Mouse (Mus musculus) stomach, postnatal 0 days (tissue): ENCODE measurements at regions not wholly inside any gene's neighbourhood (a gene's known extent, or its start where the extent isn't known, plus 50 kb on each side); places are given as distances from the start of the nearest gene placed in this dataset.
A peak's percentile ranks its signal among the peaks of the same experiment; 100 is the strongest.

Experiments used
- ATAC-seq: fragments of 200-750 bp; cut with Nextera tagmentation; 2 replicates; pipeline ENCODE4 v1.8.0; 2017; ENCODE audit not compliant: low FRiP score, low TSS enrichment
- DNase-seq: peaks from one replicate; pipeline ENCODE4 v3.0.0-alpha.2; 2016; ENCODE audit warnings: low spot score
- H3K27ac ChIP-seq: fragments of 300-500 bp; sonication (generic); replicated peaks from 2 replicates; pipeline ENCODE4 v1.5.1; 2014; ENCODE audit warnings: mild to moderate bottlenecking, control low read depth
- H3K27me3 ChIP-seq: fragments of 300-500 bp; sonication (generic); 2 replicates; pipeline ENCODE4 v1.6.1; 2014; ENCODE audit warnings: low read length; ENCODE audit not compliant: control insufficient read depth, insufficient read depth
- H3K36me3 ChIP-seq: fragments of 300-500 bp; sonication (generic); 2 replicates; pipeline ENCODE4 v1.6.1; 2014; ENCODE audit warnings: low read length, mixed read lengths; ENCODE audit not compliant: control insufficient read depth, insufficient read depth
- H3K4me1 ChIP-seq: fragments of 300-500 bp; sonication (generic); replicated peaks from 2 replicates; pipeline ENCODE4 v1.6.1; 2014; ENCODE audit warnings: antibody characterized with exemption; ENCODE audit not compliant: control insufficient read depth, insufficient read depth
- H3K4me2 ChIP-seq: fragments of 300-500 bp; sonication (generic); replicated peaks from 2 replicates; pipeline ENCODE4 v1.6.1; 2014; ENCODE audit warnings: low read depth, mild to moderate bottlenecking, control low read depth, moderate library complexity
- H3K4me3 ChIP-seq: fragments of 300-500 bp; sonication (generic); 2 replicates; pipeline ENCODE4 v1.5.1; 2014; ENCODE audit warnings: low read depth, low read length, control low read depth
- H3K9ac ChIP-seq: fragments of 300-500 bp; sonication (generic); 2 replicates; pipeline ENCODE4 v1.6.1; 2014; ENCODE audit warnings: mild to moderate bottlenecking, low read length, control low read depth, mixed read lengths
- H3K9me3 ChIP-seq: fragments of 300-500 bp; sonication (generic); 2 replicates; pipeline ENCODE4 v1.6.1; 2016; ENCODE audit warnings: low read length; ENCODE audit not compliant: control insufficient read depth
- CTCF ChIP-seq: IDR thresholded peaks from 2 replicates; pipeline ENCODE4 v1.5.1; 2016; ENCODE audit warnings: antibody characterized with exemption, low read depth, mild to moderate bottlenecking, moderate library complexity
- EP300 ChIP-seq: optimal IDR thresholded peaks from 2 replicates; pipeline ENCODE3; 2016; ENCODE audit warnings: antibody characterized with exemption
- WGBS: fragments of 180-500 bp; shearing (Covaris S2); extraction: QIAGEN DNeasy Blood & Tissue Kit; methylation state at CpG from one replicate; pipeline ENCODE4 v1.1.7; 2014; 5-methylcytosine and 5-hydroxymethylcytosine counted together

DNA sequence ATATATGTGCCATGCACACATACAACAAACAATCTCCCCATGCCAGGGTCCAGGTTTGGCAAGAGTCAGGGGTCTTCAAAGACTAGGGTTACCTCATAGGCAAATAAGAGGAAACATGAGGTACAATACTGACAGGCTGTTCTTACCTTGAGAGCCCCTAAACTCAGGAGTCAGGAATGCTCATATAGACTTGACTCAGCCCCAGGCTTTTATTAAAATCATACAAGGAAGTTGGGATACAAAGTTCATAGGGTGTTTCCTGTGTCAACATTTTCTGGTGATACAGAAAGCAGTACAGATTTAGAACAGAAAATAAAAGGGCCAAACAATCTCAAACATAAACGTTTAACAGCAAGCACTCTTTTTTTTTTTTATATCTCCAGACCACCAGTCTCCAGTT, 2102.4 kb upstream of the Aga start:
- Histone ChIP-seq H3K36me3 (no peaks in the 10 kb centered on the region), H3K9ac (no peak overlapping the region), H3K4me3 (no peak overlapping the region), H3K9me3 (no peaks in the 10 kb centered on the region), H3K27me3 (no peaks in the 10 kb centered on the region), H3K4me1 (no peaks in the 10 kb centered on the region), H3K4me2 (no peak overlapping the region), H3K27ac (no peak overlapping the region)
- no peak for DNase-seq
- TF ChIP-seq CTCF = no peak
- no peak for TF ChIP-seq EP300
- WGBS = 11% methylated on average over 1 of the region's 1 CpGs
- ATAC-seq = peak; percentile 93

DNA sequence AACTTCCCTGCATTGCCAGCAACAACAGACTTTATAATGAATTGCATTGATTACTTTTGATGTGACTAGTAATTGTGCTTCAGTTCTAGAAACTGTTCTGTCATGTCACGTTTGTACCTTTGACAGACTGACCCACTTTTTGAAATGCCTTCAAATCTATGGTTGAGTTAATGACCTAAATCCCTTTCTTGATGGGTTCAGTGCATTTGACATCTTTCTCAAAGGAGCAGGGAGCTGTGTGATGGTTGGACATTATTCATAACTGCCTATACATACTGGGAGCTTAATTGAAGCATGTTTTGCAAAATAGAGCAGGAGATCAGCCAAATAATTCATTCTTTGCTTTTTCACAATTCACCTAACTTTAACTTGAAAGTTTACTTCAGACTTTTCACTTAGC, 2083.1 kb upstream of the Aga start:
- Histone ChIP-seq H3K4me1 (no peaks in the 10 kb centered on the region), H3K27ac (no peak overlapping the region), H3K9ac (no peak overlapping the region), H3K36me3 (no peaks in the 10 kb centered on the region), H3K27me3 (no peaks in the 10 kb centered on the region), H3K4me2 (no peak overlapping the region), H3K4me3 (no peak overlapping the region), H3K9me3 (no peaks in the 10 kb centered on the region)
- 69% methylated on average over 1 of the region's 1 CpGs for WGBS
- TF ChIP-seq EP300 (no peak), CTCF (no peak)
- ATAC-seq (no peak), DNase-seq (no peak)

DNA sequence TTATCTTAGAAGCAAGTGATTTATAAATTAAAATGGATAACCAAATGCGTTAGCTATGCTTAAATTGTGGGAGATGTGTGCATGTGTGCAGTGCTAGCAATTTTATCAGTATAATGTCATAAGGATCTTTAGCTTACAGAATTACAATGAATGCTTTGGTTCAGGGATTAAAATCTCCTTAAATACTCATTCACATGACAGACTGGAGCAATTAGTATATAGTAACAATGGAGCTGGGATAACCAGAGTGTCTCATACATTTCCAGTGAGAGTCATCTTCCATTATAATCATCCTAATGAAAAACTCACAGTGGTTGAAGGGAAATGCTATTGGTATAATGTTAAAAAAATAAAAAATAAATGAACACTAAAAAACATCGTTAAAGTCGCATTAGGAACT, 2082.7 kb upstream of the Aga start:
- Histone ChIP-seq H3K27me3 (no peaks in the 10 kb centered on the region), H3K36me3 (no peaks in the 10 kb centered on the region), H3K27ac (no peak overlapping the region), H3K4me2 (no peak overlapping the region), H3K9me3 (no peaks in the 10 kb centered on the region), H3K4me3 (no peak overlapping the region), H3K4me1 (no peaks in the 10 kb centered on the region), H3K9ac (no peak overlapping the region)
- no peak for ATAC-seq
- 77% methylated on average over 3 of the region's 3 CpGs for WGBS
- TF ChIP-seq CTCF = no peak
- TF ChIP-seq EP300 = no peak
- DNase-seq = no peak

DNA sequence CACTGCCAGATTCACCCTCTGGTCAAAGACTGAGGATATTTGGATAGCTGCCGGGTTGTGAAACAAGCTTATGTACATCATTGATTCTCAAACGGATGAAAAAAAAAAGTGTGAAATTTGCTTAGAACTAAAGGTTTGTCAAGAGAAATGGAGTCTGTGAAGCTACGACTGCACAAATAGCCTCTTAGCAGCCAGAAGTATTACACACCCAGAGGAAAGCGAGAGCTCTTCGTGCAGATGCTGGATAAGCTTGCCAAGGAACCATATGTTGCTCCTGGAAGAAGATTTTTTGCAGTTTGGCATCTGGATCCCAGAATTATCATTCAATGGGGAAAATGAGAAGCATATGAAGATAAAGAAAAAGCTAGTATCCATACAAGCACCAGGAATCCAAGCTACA, 2063.9 kb upstream of the Aga start:
- no peak overlapping the region for H3K27ac ChIP-seq
- DNase-seq (no peak), ATAC-seq (no peak)
- no peaks in the 10 kb centered on the region for H3K4me1 ChIP-seq
- no peak overlapping the region for H3K9ac ChIP-seq
- H3K36me3 ChIP-seq = no peaks in the 10 kb centered on the region
- no peak overlapping the region for H3K4me3 ChIP-seq
- 59% methylated on average over 5 of the region's 5 CpGs for WGBS
- TF ChIP-seq EP300 = no peak
- TF ChIP-seq CTCF = no peak
- H3K4me2 ChIP-seq = no peak overlapping the region
- H3K9me3 ChIP-seq = no peaks in the 10 kb centered on the region
- H3K27me3 ChIP-seq = no peaks in the 10 kb centered on the region

DNA sequence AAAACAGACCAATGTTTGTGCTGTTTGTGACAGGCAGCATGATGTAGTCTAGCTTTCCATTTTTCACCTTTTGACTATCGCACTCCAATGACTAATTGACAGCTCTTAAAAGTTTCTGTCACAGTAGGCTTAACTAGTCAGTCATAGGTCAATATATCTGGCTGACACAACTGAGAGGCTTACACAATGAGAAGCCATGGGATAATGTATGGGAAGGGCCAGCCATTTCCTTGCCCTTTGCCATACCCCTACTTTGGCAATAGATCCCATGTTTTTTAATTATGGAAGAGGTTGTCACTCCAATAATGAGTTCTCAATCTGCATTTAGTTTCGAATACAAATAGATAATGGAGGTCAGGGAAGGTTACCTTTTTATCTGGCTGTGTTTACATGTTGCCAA, 2062.9 kb upstream of the Aga start:
- Histone ChIP-seq H3K36me3 (no peaks in the 10 kb centered on the region), H3K4me2 (no peak overlapping the region), H3K4me1 (no peaks in the 10 kb centered on the region), H3K9ac (no peak overlapping the region), H3K27me3 (no peaks in the 10 kb centered on the region), H3K4me3 (no peak overlapping the region), H3K27ac (no peak overlapping the region), H3K9me3 (no peaks in the 10 kb centered on the region)
- WGBS = 61% methylated on average over 2 of the region's 2 CpGs
- no peak for DNase-seq
- no peak for ATAC-seq
- TF ChIP-seq CTCF = no peak
- TF ChIP-seq EP300 = no peak

DNA sequence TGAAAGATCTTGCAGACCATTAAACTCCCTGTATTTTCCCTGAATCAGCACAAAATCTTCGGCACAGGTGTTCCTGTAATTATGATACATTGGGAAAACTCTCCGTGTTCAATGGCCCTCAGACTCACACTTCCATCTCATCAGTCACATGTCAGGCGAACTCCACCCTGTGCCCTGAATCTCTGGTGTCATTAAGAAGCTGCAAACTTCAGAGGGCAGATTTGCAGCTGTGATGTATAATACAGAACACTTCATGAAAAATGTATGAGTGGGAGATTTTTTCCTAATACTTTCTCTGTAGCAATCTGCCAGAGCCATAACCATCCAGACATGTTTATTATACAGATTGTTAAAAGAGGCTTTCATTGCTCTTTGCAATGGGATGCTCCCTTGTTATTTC, 2032.1 kb upstream of the Aga start:
- DNase-seq (no peak), ATAC-seq (no peak)
- no peak overlapping the region for H3K4me3 ChIP-seq
- H3K9me3 ChIP-seq = no peaks in the 10 kb centered on the region
- no peak overlapping the region for H3K27ac ChIP-seq
- H3K4me2 ChIP-seq = no peak overlapping the region
- no peaks in the 10 kb centered on the region for H3K4me1 ChIP-seq
- TF ChIP-seq CTCF = no peak
- no peak for TF ChIP-seq EP300
- H3K9ac ChIP-seq = no peak overlapping the region
- no peaks in the 10 kb centered on the region for H3K36me3 ChIP-seq
- 42% methylated on average over 3 of the region's 3 CpGs for WGBS
- H3K27me3 ChIP-seq = no peaks in the 10 kb centered on the region
